In genomic region chr16:62685494-62685893, GRCm38 (mm10) we compare ENCODE assay signal across 18 mouse cellular contexts.
"Had no signal": no experiment of that assay in that cellular context is flagged by ENCODE, and none has a peak within 500 bp of the region (broad histone marks: within the 10 kb centered on the region; RNA-seq: fewer than 3 reads in every experiment).

No protein-coding gene starts in this region.

- H3K4me3 ChIP-seq: midbrain, embryonic 10.5 days; midbrain, embryonic 12.5 days; myocyte; neural tube, embryonic 13.5 days; neural tube, embryonic 15.5 days had no signal

- H3K9me3 ChIP-seq: midbrain, embryonic 10.5 days; midbrain, embryonic 12.5 days; neural tube, embryonic 13.5 days; neural tube, embryonic 15.5 days had no signal

- DNase-seq: lung, adult 18-20 months; lung, embryonic 14.5 days; lung, postnatal 10 days; lung, postnatal 4 days; midbrain, embryonic 14.5 days; right cerebral cortex, adult 18-20 months; right cerebral cortex, postnatal 25 days; right cerebral cortex, postnatal 4 days; spleen, adult 18-20 months; thymus, adult 18-20 months; thymus, postnatal 14 days; thymus, postnatal 36 days had no signal

- H3K27me3 ChIP-seq: midbrain, embryonic 12.5 days; neural tube, embryonic 13.5 days; neural tube, embryonic 15.5 days had no signal

- H3K4me1 ChIP-seq: midbrain, embryonic 10.5 days; midbrain, embryonic 12.5 days; neural tube, embryonic 13.5 days; neural tube, embryonic 15.5 days had no signal

- H3K36me3 ChIP-seq: midbrain, embryonic 10.5 days; midbrain, embryonic 12.5 days; neural tube, embryonic 13.5 days; neural tube, embryonic 15.5 days had no signal

- ATAC-seq: midbrain, embryonic 16.5 days had no signal

- H3K4me2 ChIP-seq: lung, embryonic 14.5 days; midbrain, embryonic 12.5 days; neural tube, embryonic 13.5 days; neural tube, embryonic 15.5 days had no signal

- H3K9ac ChIP-seq: lung, embryonic 14.5 days; midbrain, embryonic 12.5 days; neural tube, embryonic 13.5 days; neural tube, embryonic 15.5 days had no signal

- H3K27ac ChIP-seq: midbrain, embryonic 10.5 days; midbrain, embryonic 12.5 days; neural tube, embryonic 13.5 days; neural tube, embryonic 15.5 days had no signal
